Mouse (Mus musculus) Patski (cell line): ENCODE measurements around the gene Acin1. TPM values are rescaled to one million over a fixed set of nuclear protein-coding genes. Genes with fewer than 3 reads are reported as not detected.

Experiments used
- ATAC-seq: fragments of 100-300 bp; one replicate; pipeline ENCODE4 v1.8.0; 2021
- CTCF ChIA-PET: fragments of 350-600 bp; sonication (Branson Sonifier 250); formaldehyde crosslinking; loops from one replicate; lab custom pipeline; 2022; ENCODE audit warnings: inconsistent platforms; lab: Charles Lee
- POLR2A ChIA-PET: fragments of 350-600 bp; sonication (Branson Sonifier 250); formaldehyde crosslinking; loops from one replicate; lab custom pipeline; 2022; ENCODE audit warnings: antibody characterized with exemption, inconsistent platforms; lab: Charles Lee
- DNase-seq: peaks from one replicate; pipeline ENCODE4 v3.0.0-alpha.2; 2011; ENCODE audit warnings: low read depth, low spot score
- H3K27me3 ChIP-seq: fragments of 371-371 bp; one replicate; pipeline ENCODE4 v1.5.1; 2021
- CTCF ChIP-seq: fragments of 100-300 bp; IDR thresholded peaks from one replicate; pipeline ENCODE4 v1.5.1; 2021
- in situ Hi-C: fragments of 300-500 bp; cut with MboI; formaldehyde crosslinking; loops from 3 replicates; pipeline ENCODE4 v1.11.1; 2018; ENCODE audit warnings: low pct_unique_long_range_greater_than_20kb, mixed read lengths
- polyA plus RNA-seq: library from polyadenylated mRNA; unstranded; gene quantifications from one replicate; pipeline ENCODE4 v1.2.3, GENCODE M21; 2021

The Acin1 gene
- polyA plus RNA-seq, 1 experiment from 2014 or later: 215 TPM

DNA sequence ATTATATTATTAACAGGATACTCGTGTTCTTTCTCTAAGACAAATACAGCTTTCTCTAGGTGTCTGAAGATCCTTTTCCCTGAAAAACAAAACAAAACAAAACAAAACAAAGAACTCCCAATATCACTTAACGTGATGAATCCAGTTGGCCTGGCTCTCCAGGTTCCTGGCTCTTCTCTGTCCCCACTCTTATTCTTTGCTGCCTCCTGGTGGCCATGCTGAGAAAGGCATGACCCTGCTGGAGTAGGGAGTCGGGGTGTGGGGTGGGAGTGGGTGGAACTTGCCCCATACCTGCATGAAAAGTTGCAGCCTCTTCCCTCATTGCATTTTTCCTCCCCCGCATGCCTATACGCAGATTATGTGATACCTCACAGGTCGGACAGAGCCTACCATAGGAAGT is 14.6 kb upstream of the Acin1 start:
- ChIA-PET CTCF (interaction anchor here (0.7 to 3.4 kb wide), 11 partner anchors 8 to 173 kb away, joined by 3 to 19 read pairs (median 4); no protein-coding TSS in a partner anchor), POLR2A (no interaction called here)
- ATAC-seq: peak; percentile 73
- no peak for DNase-seq
- no peaks in the 10 kb centered on the region for H3K27me3 ChIP-seq
- peak; percentile 87 for TF ChIP-seq CTCF
- in situ Hi-C loops: loop anchor here (5.0 kb wide), 1 partner anchor 49 kb away; no protein-coding TSS in a partner anchor

DNA sequence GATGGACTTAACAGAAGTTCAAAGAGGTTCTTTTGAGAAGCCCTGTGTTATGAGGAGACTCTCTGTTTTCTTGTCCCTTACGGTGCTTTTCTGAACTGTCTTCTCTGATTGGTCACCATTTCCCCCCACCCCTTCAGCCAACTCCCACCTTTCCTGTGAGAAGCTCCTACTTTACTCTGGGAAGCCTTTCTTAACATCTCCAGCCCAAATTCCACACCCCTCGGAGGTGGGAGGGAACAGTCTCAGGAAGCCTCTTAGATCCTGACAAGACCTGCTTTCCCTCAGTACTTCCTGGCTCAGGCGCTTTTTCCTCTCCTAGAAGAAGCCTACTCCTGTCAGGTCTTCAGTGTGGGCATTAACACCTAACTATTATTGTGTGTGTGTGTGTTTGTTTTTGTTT is 12.9 kb upstream of the Acin1 start:
- H3K27me3 ChIP-seq: no peaks in the 10 kb centered on the region
- in situ Hi-C loops: no loop called here
- ChIA-PET POLR2A (no interaction called here), CTCF (interaction anchor here (3.4 kb wide), 1 partner anchor 40 kb away, joined by 19 read pairs; no protein-coding TSS in a partner anchor)
- ATAC-seq (no peak), DNase-seq (no peak)
- TF ChIP-seq CTCF: no peak

DNA sequence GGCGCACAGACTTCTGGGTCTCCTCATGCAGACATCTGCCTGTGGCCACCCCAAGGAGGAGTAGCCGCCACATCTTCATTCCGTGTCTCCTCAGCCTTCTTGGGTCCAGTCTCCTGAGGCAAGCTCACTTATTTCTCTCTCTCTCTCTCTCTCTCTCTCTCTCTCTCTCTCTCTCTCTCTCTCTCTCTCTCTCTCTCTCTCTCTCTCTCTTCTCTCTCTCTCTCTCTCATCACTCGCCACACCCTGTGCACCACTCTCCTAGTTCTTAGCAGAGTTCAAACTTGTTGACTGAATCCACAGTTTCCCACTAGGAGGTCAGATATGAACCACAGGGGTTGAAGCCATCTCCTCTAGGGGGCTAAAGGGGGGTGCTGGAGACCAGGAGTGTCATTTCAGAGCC is 12.0 kb upstream of the Acin1 start, which contains the start of gene Gm29776:
Gm29776 (minus strand) TSS at position 101 of the 400 bp plus-strand sequence.
- no peak for TF ChIP-seq CTCF
- CTCF ChIA-PET: no interaction called here
- in situ Hi-C loops: no loop called here
- ATAC-seq (no peak), DNase-seq (no peak)
- POLR2A ChIA-PET: no interaction called here
- H3K27me3 ChIP-seq: no peaks in the 10 kb centered on the region

DNA sequence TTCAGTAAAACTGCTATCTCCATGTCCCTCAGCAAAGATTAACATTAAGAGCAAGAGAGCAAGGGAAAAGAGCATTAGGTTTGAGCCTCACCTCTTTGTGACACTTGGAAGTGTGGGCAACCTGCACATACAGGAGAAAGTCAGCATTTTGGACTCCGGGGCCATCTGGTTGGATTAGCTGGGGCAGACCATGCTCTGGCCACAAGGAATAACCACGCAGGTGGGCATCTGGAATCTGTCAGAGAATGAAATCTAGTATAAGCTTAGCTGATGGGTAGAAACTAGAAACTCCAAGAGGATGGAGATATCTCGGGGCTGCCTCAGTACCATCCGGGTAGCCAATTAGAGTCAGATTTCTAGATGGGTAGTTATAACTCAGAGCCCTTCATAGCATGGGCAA is 10.0 kb upstream of the Acin1 start:
- CTCF ChIA-PET: interaction anchor here (1.3 kb wide), 1 partner anchor 173 kb away, joined by 3 read pairs; no protein-coding TSS in a partner anchor
- no peak for TF ChIP-seq CTCF
- DNase-seq (no peak), ATAC-seq (no peak)
- in situ Hi-C loops: no loop called here
- POLR2A ChIA-PET: interaction anchor here (1.0 kb wide), 1 partner anchor 47 kb away, joined by 3 read pairs; no protein-coding TSS in a partner anchor
- no peaks in the 10 kb centered on the region for H3K27me3 ChIP-seq

DNA sequence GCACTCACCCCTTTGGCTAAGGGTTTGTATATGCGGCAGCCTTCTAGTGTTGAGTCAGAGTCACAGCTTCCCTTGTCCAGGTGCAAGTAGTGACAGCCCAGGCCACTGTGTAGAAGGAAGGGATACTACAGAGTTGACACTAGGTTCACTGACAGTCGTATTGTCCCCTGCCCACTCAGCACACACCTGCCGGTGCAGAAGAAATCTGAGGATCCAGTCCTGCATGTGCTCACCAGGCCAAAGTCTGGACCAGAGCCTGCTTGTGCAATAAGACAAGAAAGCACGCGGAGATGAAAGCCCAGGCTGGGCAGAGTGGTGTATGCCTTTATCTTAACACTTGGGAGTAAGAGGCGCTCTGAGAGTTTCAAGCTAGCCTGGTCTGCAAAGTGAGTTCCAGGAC is 8.3 kb upstream of the Acin1 start:
- CTCF ChIA-PET: interaction anchor here (1.6 kb wide), 1 partner anchor 53 kb away, joined by 5 read pairs; the partner anchor contains the start of gene Cdh24
- no peak for TF ChIP-seq CTCF

DNA sequence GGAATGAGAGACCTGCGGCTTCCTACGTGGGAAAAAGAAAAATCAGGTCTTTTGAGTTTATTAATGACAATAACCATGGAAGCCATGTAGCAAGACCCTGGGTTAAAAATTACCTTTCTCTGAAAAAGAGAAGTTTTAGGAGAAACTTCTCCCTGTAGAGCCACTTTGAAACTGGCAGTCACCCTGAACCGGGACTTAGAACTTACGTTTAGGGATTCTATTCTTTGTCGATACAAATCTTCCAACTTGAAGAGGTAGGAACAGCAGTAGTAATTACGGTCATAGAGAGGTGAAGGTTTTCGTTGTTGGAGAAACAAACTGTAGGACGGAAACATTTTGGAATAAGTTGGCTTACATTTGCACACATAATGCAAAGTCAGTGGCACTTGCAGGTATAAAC is 520 bp upstream of the Acin1 start:
- ATAC-seq (no peak), DNase-seq (no peak)
- in situ Hi-C loops: no loop called here
- POLR2A ChIA-PET: no interaction called here
- CTCF ChIA-PET: interaction anchor here (0.6 to 2.0 kb wide), 5 partner anchors 14 to 40 kb away, joined by 3 to 8 read pairs (median 3); no protein-coding TSS in a partner anchor
- no peaks in the 10 kb centered on the region for H3K27me3 ChIP-seq
- no peak for TF ChIP-seq CTCF

More for the DNA sequence above, 8.3 kb upstream of the Acin1 start:
- POLR2A ChIA-PET: no interaction called here
- in situ Hi-C loops: no loop called here
- ATAC-seq (no peak), DNase-seq (no peak)
- H3K27me3 ChIP-seq: no peaks in the 10 kb centered on the region

DNA sequence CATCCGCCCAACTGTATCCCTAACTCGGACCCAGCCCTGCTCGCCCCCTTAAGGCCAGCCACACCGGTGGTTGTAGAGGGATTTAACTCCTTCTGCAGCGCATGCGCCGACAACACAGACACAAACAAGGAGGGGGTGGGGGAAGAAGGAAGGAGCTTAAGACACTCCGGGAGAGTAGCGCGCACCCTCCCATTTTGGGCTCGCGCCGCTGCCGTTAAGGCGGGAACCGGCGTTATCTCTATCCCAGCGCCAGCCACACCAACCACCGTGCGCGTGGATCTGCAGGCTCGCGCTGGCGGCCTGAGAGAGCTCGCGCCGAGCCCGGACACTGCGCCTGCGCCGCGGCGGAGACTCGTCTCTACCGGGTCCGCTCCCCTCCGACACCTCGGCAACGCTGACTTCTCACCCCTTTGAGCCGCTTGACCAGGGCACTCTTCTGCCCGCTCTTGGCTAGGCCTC is 639 bp downstream of the Acin1 start, which contains the start of gene 1700123O20Rik:
1700123O20Rik (plus strand) TSS at position 154 of the 459 bp plus-strand sequence.
- peak; percentile 61 for ATAC-seq
- H3K27me3 ChIP-seq: no peaks in the 10 kb centered on the region
- ChIA-PET CTCF (interaction anchor here (0.8 to 2.0 kb wide), 5 partner anchors 17 to 117 kb away, joined by 3 to 10 read pairs (median 7); no protein-coding TSS in a partner anchor), POLR2A (interaction anchor here (0.6 to 1.2 kb wide), 3 partner anchors 26 to 332 kb away, joined by 3 read pairs; partner anchors contain the start of gene Cdh24)
- TF ChIP-seq CTCF: no peak
- DNase-seq: no peak
- in situ Hi-C loops: no loop called here

DNA sequence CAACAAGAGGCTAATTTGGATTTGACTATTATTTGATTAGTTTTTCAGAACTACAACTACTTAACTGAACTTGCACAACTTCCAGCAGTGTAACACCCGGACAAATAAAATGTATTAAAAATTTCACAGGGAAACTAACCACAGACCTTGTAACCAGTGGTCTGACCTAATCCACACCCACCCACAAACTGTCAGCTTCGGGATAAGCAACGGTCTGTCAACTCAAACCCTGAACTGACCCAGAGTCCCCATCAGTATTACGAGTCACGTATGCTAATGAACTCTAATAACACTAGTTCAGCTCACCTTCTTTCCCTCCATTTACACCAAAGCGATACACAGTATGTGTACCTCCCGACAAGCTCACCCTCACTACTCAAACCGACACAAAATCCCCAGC is 1.3 kb downstream of the Acin1 start:
- TF ChIP-seq CTCF: no peak
- no peaks in the 10 kb centered on the region for H3K27me3 ChIP-seq
- ChIA-PET CTCF (interaction anchor here (1.0 to 2.0 kb wide), 4 partner anchors 16 to 116 kb away, joined by 3 to 10 read pairs (median 8); no protein-coding TSS in a partner anchor), POLR2A (interaction anchor here (0.5 to 1.2 kb wide), 2 partner anchors 25 to 130 kb away, joined by 3 to 4 read pairs; no protein-coding TSS in a partner anchor)
- no peak for DNase-seq
- ATAC-seq: no peak
- in situ Hi-C loops: no loop called here

DNA sequence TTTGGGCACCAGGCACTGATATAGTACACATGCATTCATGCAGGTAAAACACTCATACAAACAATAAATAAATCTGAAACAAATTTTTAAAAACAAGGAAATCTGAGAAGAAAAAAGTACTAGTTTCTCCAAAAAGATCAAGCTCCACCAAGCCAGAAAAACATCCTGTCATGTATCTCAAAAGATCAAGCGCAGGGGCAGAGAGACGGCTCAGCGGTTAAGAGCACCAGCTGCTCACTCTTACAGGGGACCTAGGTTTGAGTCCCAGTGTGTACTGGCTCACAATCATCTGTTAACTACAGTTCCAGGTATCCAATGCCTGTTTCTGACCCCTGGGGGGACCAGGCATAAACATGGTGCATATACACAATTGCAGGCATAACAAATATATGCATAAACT is 4.3 kb downstream of the Acin1 start:
- H3K27me3 ChIP-seq: no peaks in the 10 kb centered on the region
- in situ Hi-C loops: no loop called here
- no peak for DNase-seq
- ChIA-PET CTCF (interaction anchor here (0.8 to 1.4 kb wide), 3 partner anchors 19 to 23 kb away, joined by 3 read pairs; no protein-coding TSS in a partner anchor), POLR2A (interaction anchor here (0.9 kb wide), 1 partner anchor 16 kb away, joined by 3 read pairs; no protein-coding TSS in a partner anchor)
- no peak for ATAC-seq
- no peak for TF ChIP-seq CTCF

DNA sequence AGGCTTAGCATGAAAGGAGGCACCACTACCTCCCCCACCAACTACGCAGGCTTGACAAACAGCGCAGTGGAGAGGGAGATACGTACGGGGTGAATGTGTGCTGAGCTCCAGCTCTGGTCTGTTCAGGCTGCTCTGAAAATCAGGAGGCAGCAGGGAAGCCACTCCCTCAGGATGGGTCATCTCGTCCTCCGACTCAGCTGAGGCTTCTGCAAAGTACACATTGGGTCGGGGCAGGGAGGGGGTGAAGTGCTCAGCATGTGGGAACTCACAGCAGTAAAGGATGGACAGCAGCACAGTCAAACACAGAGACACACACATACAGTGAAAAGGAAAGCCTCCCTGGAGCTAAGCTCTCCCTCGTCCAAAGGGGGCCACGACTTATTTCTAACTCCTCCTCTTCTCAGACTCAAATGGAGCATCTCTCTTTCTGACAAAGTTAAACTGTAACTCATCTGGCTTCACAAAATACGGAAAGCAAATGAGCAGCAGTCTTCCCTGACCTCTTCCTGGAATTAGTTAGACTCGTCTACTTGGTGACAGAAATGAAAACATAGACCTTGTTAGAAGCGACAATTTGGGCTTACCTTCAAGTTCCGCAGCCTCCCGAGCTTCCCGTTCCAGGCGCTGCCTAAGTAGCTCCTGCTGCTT is 8.0 kb downstream of the Acin1 start:
- CTCF ChIA-PET: interaction anchor here (0.9 to 4.3 kb wide), 6 partner anchors 9 to 109 kb away, joined by 3 to 20 read pairs (median 6); no protein-coding TSS in a partner anchor
- no peaks in the 10 kb centered on the region for H3K27me3 ChIP-seq
- ATAC-seq: peak; percentile 87
- POLR2A ChIA-PET: interaction anchor here (0.6 kb wide), 2 partner anchors 69 to 155 kb away, joined by 3 to 4 read pairs; no protein-coding TSS in a partner anchor
- in situ Hi-C loops: no loop called here
- DNase-seq: no peak
- TF ChIP-seq CTCF: no peak
